Comparison of ENCODE assay signal across 23 mouse cellular contexts in genomic region chr9:110315410-110315809, GRCm38 (mm10).
"Had no signal": no experiment of that assay in that cellular context is flagged by ENCODE, and none has a peak within 500 bp of the region (broad histone marks: within the 10 kb centered on the region; RNA-seq: fewer than 3 reads in every experiment).

No protein-coding gene starts in this region.

- H3K4me1 ChIP-seq: embryonic facial prominence, embryonic 10.5 days; embryonic facial prominence, embryonic 12.5 days; embryonic facial prominence, embryonic 13.5 days; embryonic facial prominence, embryonic 15.5 days; forebrain, embryonic 10.5 days; forebrain, embryonic 12.5 days; forebrain, embryonic 13.5 days; forebrain, embryonic 15.5 days had no signal

- H3K4me3 ChIP-seq: embryonic facial prominence, embryonic 10.5 days; embryonic facial prominence, embryonic 12.5 days; embryonic facial prominence, embryonic 13.5 days; embryonic facial prominence, embryonic 15.5 days; erythroblast, embryonic 14.5 days; forebrain, embryonic 10.5 days; forebrain, embryonic 12.5 days; forebrain, embryonic 13.5 days; forebrain, embryonic 15.5 days; gastrocnemius, adult 2 months; heart, adult 2 months had no signal

- H3K27me3 ChIP-seq: embryonic facial prominence, embryonic 12.5 days; embryonic facial prominence, embryonic 13.5 days; embryonic facial prominence, embryonic 15.5 days; forebrain, embryonic 12.5 days; forebrain, embryonic 13.5 days; forebrain, embryonic 15.5 days had no signal

- H3K4me2 ChIP-seq: embryonic facial prominence, embryonic 12.5 days; embryonic facial prominence, embryonic 13.5 days; embryonic facial prominence, embryonic 15.5 days; forebrain, embryonic 12.5 days; forebrain, embryonic 13.5 days; forebrain, embryonic 15.5 days had no signal

- H3K27ac ChIP-seq: embryonic facial prominence, embryonic 10.5 days; embryonic facial prominence, embryonic 12.5 days; embryonic facial prominence, embryonic 13.5 days; embryonic facial prominence, embryonic 15.5 days; forebrain, embryonic 10.5 days; forebrain, embryonic 12.5 days; forebrain, embryonic 13.5 days; forebrain, embryonic 15.5 days; gastrocnemius, adult 2 months; heart, adult 2 months had no signal

- ATAC-seq: forebrain, embryonic 13.5 days; forebrain, embryonic 14.5 days; forebrain, embryonic 15.5 days; forebrain, embryonic 16.5 days; forebrain, postnatal 0 days had no signal

- H3K9me3 ChIP-seq: embryonic facial prominence, embryonic 10.5 days; embryonic facial prominence, embryonic 12.5 days; embryonic facial prominence, embryonic 13.5 days; embryonic facial prominence, embryonic 15.5 days; forebrain, embryonic 10.5 days; forebrain, embryonic 12.5 days; forebrain, embryonic 13.5 days; forebrain, embryonic 15.5 days had no signal

- DNase-seq: cerebellum, adult 9-10 months; cerebellum, adult 9-11 months; cerebellum, postnatal 36 days; embryo, embryonic 11 days; forebrain, postnatal 0 days; gastrocnemius, adult 2 months; gastrocnemius, postnatal 10 days; gastrocnemius, postnatal 14 days; gastrocnemius, postnatal 25 days; gastrocnemius, postnatal 36 days; heart, adult 18-20 months; heart, adult 2 months had no signal

- H3K9ac ChIP-seq: embryonic facial prominence, embryonic 12.5 days; embryonic facial prominence, embryonic 13.5 days; embryonic facial prominence, embryonic 15.5 days; forebrain, embryonic 12.5 days; forebrain, embryonic 13.5 days; forebrain, embryonic 15.5 days; forebrain, postnatal 0 days had no signal
